Mouse (Mus musculus) liver, adult 2 months (tissue): Measurements from ENCODE around the gene Ntpcr.

Source experiments
- CTCF ChIP-seq: fragments of 200-500 bp; IDR thresholded peaks from 2 replicates; pipeline ENCODE4 v1.5.1; 2011; ENCODE audit warnings: low read depth, low read length, control low read depth
- POLR2A ChIP-seq: fragments of 200-500 bp; IDR thresholded peaks from 2 replicates; pipeline ENCODE4 v1.6.1; 2011; ENCODE audit warnings: low read length, control low read depth; ENCODE audit not compliant: insufficient read depth; ENCODE audit errors: extremely low read depth

DNA sequence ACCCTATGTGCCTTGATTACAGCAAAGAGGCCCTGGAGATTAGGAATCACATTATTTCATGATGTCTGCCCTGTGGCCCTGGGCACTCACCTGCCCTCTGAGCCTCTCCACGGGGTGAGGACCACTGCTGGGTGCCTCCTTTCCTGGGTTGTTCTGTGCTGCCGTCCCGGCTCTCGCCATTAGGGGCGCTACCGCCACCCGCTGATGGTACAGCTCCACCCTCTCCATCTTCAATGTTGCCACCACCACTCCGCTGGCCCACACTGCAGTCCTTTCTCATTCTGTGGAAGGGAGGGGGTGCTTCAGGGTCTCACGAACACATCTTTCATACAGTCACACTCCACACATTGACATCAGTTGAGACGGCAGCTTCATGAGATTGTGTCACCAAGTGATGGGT is 29.3 kb downstream of the Ntpcr start:
- TF ChIP-seq CTCF, result peak; percentile 56; the same call in 1 of the 2 replicates
- no peak for TF ChIP-seq POLR2A
